Mouse (Mus musculus) heart, embryonic 14.5 days (tissue): ENCODE measurements at regions not wholly inside any gene's neighbourhood (a gene's known extent, or its start where the extent isn't known, plus 50 kb on each side); places are given as distances from the start of the nearest gene placed in this dataset.

Experiments used
- ATAC-seq: fragments of 200-750 bp; cut with Nextera tagmentation; 2 replicates; pipeline ENCODE4 v1.8.0; 2017; ENCODE audit warnings: low read depth, moderate TSS enrichment; ENCODE audit not compliant: insufficient number of reproducible peaks, insufficient read depth, low FRiP score
- H3K27ac ChIP-seq, 2 experiments: fragments of 200-500 bp in 1 of 2; fragments of 300-500 bp in 1 of 2; sonication (generic) in 1 of 2; replicated peaks in 1 of 2; 2 replicates each; pipeline ENCODE4 v1.5.1; 2012 to 2014; ENCODE audit warnings: low read depth in 2 of 2, low read length in 2 of 2, control low read depth in 1 of 2, mild to moderate bottlenecking in 1 of 2, mixed read lengths in 1 of 2; ENCODE audit not compliant: control insufficient read depth in 1 of 2, insufficient read depth in 1 of 2
- H3K27me3 ChIP-seq: fragments of 300-500 bp; sonication (generic); 2 replicates; pipeline ENCODE4 v1.6.1; 2014; ENCODE audit warnings: mild to moderate bottlenecking, low read length, control low read depth; ENCODE audit not compliant: control insufficient read depth, insufficient read depth
- H3K36me3 ChIP-seq: fragments of 300-500 bp; sonication (generic); 2 replicates; pipeline ENCODE4 v1.6.1; 2014; ENCODE audit warnings: mild to moderate bottlenecking, control low read depth, low read length, mixed read lengths; ENCODE audit not compliant: control insufficient read depth, insufficient read depth
- H3K4me1 ChIP-seq, 2 experiments: fragments of 200-500 bp in 1 of 2; fragments of 300-500 bp in 1 of 2; sonication (generic) in 1 of 2; 2 replicates each; pipeline ENCODE4 v1.6.1; 2012 to 2014; ENCODE audit warnings: low read length in 2 of 2, control low read depth in 1 of 2, mixed read lengths in 1 of 2; ENCODE audit not compliant: control insufficient read depth in 2 of 2, insufficient read depth in 2 of 2
- H3K4me2 ChIP-seq: fragments of 300-500 bp; sonication (generic); 2 replicates; pipeline ENCODE4 v1.6.1; 2014; ENCODE audit warnings: mild to moderate bottlenecking, low read length
- H3K4me3 ChIP-seq, 2 experiments: fragments of 200-500 bp in 1 of 2; fragments of 300-500 bp in 1 of 2; sonication (generic) in 1 of 2; 2 replicates each; pipeline ENCODE4 v1.5.1; 2012 to 2014; ENCODE audit warnings: low read length in 2 of 2, mild to moderate bottlenecking in 2 of 2, control low read depth in 1 of 2, low read depth in 1 of 2, moderate library complexity in 1 of 2; ENCODE audit not compliant: control insufficient read depth in 1 of 2, insufficient read depth in 1 of 2
- H3K9ac ChIP-seq: fragments of 300-500 bp; sonication (generic); 2 replicates; pipeline ENCODE4 v1.6.1; 2014; ENCODE audit warnings: mild to moderate bottlenecking, low read length
- H3K9me3 ChIP-seq: fragments of 300-500 bp; sonication (generic); 2 replicates; pipeline ENCODE4 v1.6.1; 2016; ENCODE audit warnings: low read length, control low read depth; ENCODE audit not compliant: control insufficient read depth
- WGBS: fragments of 180-500 bp; shearing (Covaris S2); extraction: QIAGEN DNeasy Blood & Tissue Kit; methylation state at CpG from one replicate; pipeline ENCODE4 v1.1.7; 2014; 5-methylcytosine and 5-hydroxymethylcytosine counted together

DNA sequence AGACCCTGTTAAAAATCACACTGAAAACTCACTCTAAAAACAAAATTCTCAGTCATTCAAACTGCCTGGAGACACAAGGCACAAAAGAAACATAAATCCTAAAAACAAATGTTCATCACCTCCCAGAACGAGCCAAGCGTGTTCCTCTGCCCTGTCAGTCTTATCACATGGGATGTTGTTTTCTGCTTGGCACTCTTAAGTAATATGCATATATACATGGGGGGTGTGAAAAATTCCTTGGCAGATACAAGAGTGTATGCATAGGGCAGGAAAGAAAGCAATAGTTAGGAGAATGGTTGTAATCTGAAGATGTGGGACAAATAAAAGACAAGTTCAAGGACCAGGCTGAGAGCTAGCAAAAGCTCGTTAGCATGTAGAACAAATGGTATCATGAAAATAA, 179.4 kb downstream of the Qdpr start:
- Histone ChIP-seq H3K27ac (no peak overlapping the region), H3K36me3 (no peaks in the 10 kb centered on the region), H3K9me3 (no peaks in the 10 kb centered on the region), H3K4me3 (no peak overlapping the region), H3K4me1 (no peaks in the 10 kb centered on the region), H3K4me2 (no peak overlapping the region), H3K9ac (no peak overlapping the region), H3K27me3 (no peaks in the 10 kb centered on the region)
- no peak for ATAC-seq
- 65% methylated on average over 3 of the region's 3 CpGs for WGBS

DNA sequence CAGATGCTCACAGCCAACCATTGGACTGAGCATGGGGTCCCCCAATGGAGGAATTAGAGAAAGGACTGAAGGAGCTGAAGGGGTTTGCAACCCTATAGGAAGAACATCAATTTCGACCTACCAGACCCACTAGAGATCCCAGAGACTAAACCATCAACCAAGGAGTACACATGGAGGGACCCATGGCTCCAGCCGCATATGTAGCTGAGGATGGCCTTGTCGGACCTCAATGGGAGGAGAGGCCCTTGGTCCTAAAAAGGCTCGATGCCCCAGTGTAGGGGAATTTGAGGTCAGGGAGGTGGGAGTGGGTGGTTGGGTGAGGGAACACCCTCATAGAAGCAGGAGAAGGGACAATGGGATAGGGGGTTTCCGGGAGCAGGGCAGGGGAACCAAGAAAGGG, 180.6 kb downstream of the Qdpr start:
- no peaks in the 10 kb centered on the region for H3K36me3 ChIP-seq
- H3K27me3 ChIP-seq: no peaks in the 10 kb centered on the region
- no peak overlapping the region for H3K9ac ChIP-seq
- H3K27ac ChIP-seq: no peak overlapping the region
- H3K4me1 ChIP-seq: no peaks in the 10 kb centered on the region
- WGBS: 77% methylated on average over 5 of the region's 5 CpGs
- no peak for ATAC-seq
- H3K4me3 ChIP-seq: no peak overlapping the region
- no peaks in the 10 kb centered on the region for H3K9me3 ChIP-seq
- H3K4me2 ChIP-seq: no peak overlapping the region

DNA sequence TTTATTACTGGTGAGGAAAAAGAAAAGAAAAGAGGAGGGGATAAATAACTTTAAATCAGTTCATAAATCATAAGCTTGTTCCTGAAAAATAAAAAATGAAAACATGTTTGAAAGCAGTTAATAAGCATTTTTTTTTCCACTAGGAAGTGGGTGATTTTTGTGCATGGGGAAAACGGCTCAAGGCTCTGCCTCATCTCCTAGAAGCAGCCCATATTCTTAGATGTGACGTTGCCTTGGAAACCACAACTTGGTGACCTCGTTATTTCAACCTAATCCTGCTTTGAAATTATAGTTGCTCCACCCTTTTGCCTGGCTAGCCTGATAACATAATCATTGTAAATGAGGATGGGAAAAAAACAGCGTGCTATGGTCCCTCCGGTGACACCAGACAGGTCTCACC, 183.1 kb downstream of the Qdpr start:
- no peaks in the 10 kb centered on the region for H3K36me3 ChIP-seq
- no peak overlapping the region for H3K9ac ChIP-seq
- H3K9me3 ChIP-seq: no peaks in the 10 kb centered on the region
- no peak overlapping the region for H3K4me2 ChIP-seq
- 58% methylated on average over 5 of the region's 5 CpGs for WGBS
- H3K27ac ChIP-seq: no peak overlapping the region
- H3K4me1 ChIP-seq: no peaks in the 10 kb centered on the region
- H3K4me3 ChIP-seq: no peak overlapping the region
- no peaks in the 10 kb centered on the region for H3K27me3 ChIP-seq
- ATAC-seq: no peak

DNA sequence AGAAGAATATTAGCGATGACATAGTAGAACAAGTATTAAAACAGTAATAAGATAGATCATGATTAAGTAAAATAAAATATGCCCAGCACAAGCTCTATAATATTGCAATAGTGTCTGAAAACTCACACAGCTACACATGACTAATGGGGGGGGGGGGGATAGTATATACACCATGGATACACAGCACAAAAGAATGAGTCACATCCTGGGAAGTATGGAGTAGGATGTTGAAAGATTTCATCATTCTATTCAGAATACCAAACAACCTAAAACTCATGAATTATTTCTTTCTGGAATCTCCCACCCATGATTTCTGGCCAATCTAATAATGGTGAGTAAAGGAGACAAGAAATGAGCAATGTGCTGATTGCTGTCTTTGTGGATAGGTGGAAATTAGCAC, 191.6 kb downstream of the Qdpr start:
- Histone ChIP-seq H3K9me3 (no peaks in the 10 kb centered on the region), H3K27me3 (no peaks in the 10 kb centered on the region), H3K36me3 (no peaks in the 10 kb centered on the region), H3K9ac (no peak overlapping the region), H3K27ac (no peak overlapping the region), H3K4me2 (no peak overlapping the region), H3K4me1 (no peaks in the 10 kb centered on the region), H3K4me3 (no peak overlapping the region)
- 92% methylated on average over 1 of the region's 1 CpGs for WGBS
- no peak for ATAC-seq

DNA sequence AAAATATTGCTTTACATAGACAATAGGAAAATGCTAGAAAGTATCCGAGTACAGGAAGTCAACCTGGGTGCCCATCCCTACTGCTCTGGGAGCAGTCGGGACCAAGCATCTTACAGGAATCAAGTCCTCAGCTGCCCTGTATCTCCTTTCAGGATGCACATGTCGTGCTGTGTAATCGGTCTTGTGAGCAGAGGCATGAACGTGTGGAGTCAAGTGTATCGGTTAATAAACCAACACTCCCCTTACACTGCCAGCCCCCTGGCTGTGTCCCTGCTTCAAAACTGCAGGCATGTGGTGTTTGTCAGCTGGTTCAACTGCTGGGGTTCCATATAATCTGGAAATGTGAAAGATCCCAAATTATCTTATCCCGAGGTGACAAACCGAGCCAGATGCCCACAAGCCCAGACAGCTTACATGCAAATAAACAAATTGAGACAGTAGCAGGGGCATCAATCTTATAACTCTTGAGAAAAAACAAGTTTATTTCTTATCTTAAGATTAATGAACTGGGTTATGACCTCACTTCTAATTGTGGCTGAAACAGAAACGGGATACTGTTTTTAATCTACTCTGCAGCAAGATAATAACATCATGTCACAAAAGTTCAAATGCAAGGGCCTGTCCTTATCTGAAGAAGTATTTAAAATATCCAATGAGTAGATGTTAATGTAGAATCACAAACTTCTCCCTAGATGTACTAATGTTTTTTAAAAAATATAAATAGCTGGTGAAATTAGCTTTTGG, 193.6 kb downstream of the Qdpr start:
- no peak overlapping the region for H3K9ac ChIP-seq
- H3K4me2 ChIP-seq: no peak overlapping the region
- H3K4me1 ChIP-seq: no peaks in the 10 kb centered on the region
- H3K36me3 ChIP-seq: no peaks in the 10 kb centered on the region
- H3K27ac ChIP-seq: no peak overlapping the region
- WGBS: 49% methylated on average over 9 of the region's 9 CpGs
- H3K4me3 ChIP-seq: no peak overlapping the region
- no peaks in the 10 kb centered on the region for H3K9me3 ChIP-seq
- ATAC-seq: no peak
- no peaks in the 10 kb centered on the region for H3K27me3 ChIP-seq

DNA sequence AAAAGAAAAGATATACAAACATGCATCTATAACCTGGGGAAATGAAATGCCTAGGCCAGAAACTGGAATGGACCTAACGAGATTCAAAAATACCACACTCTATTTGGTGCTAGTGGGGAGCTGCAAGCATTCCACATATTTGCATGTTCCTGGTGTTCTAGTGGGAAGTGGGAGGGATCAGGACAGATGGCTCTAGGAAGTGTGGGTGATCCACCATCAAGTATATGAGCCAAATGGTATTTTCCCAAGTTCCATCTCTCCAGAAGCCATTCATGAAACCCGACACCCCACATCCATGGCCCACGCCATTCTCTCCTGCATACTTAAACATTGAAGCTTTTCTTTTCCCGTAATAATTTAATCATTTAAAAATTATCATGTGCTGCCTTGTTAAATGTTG, 218.2 kb downstream of the Qdpr start:
- 75% methylated on average over 4 of the region's 4 CpGs for WGBS
- ATAC-seq: no peak
- Histone ChIP-seq H3K4me3 (no peak overlapping the region), H3K4me1 (no peaks in the 10 kb centered on the region), H3K4me2 (no peak overlapping the region), H3K9ac (no peak overlapping the region), H3K36me3 (no peaks in the 10 kb centered on the region), H3K27ac (no peak overlapping the region), H3K27me3 (no peaks in the 10 kb centered on the region), H3K9me3 (no peaks in the 10 kb centered on the region)

DNA sequence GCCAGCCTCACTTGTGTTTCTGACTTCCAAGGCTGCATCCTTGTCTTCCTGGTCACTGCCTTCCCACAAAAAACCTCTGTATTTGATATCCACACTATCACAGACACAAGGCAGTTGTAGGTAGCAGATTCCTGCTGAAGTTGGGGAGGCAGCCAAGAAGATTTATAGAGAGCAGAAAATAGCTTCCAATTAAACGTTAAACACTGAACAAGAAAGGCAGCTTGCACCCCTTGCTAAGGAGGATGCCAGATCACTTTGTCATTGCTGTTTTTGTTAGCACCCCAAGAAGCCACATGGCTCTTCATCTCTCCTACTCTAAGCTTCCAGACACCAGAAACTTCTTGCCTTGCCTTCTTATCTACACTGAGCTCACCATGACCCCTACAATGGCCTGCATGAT, 219.9 kb downstream of the Qdpr start:
- Histone ChIP-seq H3K27ac (no peak overlapping the region), H3K36me3 (no peaks in the 10 kb centered on the region), H3K9me3 (no peaks in the 10 kb centered on the region), H3K4me3 (no peak overlapping the region), H3K27me3 (no peaks in the 10 kb centered on the region), H3K9ac (no peak overlapping the region), H3K4me2 (no peak overlapping the region), H3K4me1 (no peaks in the 10 kb centered on the region)
- no peak for ATAC-seq
- 59% methylated on average over 1 of the region's 1 CpGs for WGBS

DNA sequence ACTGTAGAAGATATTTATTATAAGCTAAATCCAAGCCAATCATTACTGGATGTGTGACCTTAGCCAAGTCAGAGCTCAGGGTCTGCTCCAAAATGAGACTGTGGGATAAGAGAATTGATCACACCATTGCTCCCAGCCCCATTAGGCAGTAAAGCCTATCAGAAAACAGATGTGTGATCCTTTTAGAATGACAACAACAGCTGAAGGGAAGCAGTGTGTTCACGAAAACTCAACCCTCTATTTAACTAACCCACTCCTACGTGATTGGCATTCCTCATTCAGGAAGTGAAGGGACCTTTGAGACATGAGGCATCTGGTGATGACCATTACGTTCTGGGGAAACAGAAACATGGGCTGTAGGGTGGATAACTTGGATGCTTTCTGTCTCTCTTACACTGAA, 220.6 kb downstream of the Qdpr start:
- WGBS: 55% methylated on average over 3 of the region's 3 CpGs

More for the DNA sequence above, 220.6 kb downstream of the Qdpr start:
- no peak overlapping the region for H3K4me3 ChIP-seq
- no peak overlapping the region for H3K27ac ChIP-seq
- no peak overlapping the region for H3K9ac ChIP-seq
- no peak overlapping the region for H3K4me2 ChIP-seq
- H3K9me3 ChIP-seq: no peaks in the 10 kb centered on the region
- no peaks in the 10 kb centered on the region for H3K27me3 ChIP-seq
- H3K4me1 ChIP-seq: no peaks in the 10 kb centered on the region
- no peak for ATAC-seq
- no peaks in the 10 kb centered on the region for H3K36me3 ChIP-seq
